Mouse (Mus musculus) left cerebral cortex, postnatal 4 days (tissue): ENCODE measurements around the gene Clic4. TPM values are rescaled to one million over a fixed set of nuclear protein-coding genes. Genes with fewer than 3 reads are reported as not detected.

ENCODE experiments used
- DNase-seq: peaks from one replicate; pipeline ENCODE4 v3.0.0-alpha.2; 2022
- intact Hi-C: fragments of 180-260 bp; cut with DNase I; formaldehyde crosslinking; loops from one replicate; pipeline ENCODE4 v1.15.1; 2025
- total RNA-seq, 2 experiments: library from RNA; stranded (reverse); gene quantifications; 2 replicates each; pipeline ENCODE4 v1.2.3; 2021

Gene Clic4
- total RNA-seq, 2 experiments from 2014 or later = 27.6 to 27.8 TPM

DNA sequence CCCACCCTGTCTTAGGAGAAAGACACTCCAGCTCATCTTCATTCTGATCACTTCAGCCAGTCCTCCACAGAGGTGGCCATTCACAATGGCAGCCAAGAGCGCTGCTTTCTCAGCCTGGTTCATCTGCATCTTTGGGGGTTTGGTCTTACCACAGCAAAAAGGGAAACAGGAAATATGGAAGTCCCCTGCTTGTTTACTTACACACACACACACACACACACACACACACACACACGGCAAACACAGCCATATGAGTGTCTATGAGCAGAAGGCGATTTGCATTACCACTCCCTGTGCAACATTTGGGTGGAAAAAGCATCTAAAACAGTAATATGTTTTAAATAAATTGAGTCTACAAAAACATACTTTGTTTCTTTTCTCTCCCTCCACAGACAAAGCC, 32.3 kb downstream of the Clic4 start:
- no peak for DNase-seq
- intact Hi-C loops = no loop called here

DNA sequence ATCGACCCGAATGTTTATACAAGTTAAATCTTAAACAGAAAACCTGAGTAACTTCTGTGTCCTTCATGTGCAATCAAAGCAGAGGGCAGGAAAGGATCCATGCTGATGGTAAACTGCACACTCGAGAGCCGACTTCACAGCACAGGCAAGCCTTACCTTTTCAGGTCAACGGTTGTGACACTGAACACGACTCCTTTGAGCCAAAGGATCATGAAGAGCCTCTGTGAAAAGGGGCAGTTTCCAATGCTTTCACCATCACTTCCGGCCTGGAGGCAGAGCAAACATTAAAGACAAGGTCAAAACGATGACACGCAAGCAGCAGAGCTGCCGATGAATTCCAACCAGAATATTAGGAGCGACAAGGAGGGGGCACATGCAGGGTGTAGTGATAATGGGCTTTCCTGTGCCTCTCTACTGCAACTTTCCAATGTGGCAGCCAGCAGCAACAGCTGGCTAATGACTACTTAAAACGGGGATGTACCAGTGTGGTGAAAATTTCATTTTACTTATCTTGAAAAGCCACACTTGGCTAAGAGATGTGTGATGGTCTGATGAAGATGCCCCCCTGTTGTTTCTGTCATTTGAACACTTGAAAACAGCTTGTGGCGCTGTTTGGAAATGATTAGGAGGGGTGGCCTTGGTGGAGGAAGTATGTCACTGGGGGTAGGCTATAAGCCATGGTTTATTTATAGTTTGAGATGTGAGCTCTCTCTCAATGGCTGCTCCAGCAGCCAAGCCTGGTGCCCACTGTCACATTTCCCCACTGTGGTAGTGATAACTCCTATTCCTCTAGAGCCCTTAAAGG, 33.7 kb downstream of the Clic4 start:
- DNase-seq = no peak
- intact Hi-C loops = no loop called here

DNA sequence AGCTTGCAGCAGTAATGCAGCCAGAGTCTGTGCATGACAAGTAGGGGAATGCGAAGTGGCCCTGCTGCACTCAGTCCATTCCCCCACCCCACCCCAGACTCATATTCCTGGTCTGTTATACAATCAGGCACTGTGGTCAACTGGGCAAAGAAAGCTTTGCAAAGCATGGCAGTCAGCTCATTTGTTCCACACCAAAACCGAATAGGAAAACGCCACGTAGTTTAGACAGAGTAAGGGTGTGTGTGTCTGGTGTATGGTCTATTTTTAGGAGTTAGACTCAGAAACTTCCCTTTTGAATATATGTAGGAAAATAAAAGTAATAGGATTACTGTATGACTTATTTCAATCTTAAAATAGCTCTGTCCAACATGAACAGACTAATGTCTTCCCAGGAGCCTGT, 36.0 kb downstream of the Clic4 start:
- no peak for DNase-seq

DNA sequence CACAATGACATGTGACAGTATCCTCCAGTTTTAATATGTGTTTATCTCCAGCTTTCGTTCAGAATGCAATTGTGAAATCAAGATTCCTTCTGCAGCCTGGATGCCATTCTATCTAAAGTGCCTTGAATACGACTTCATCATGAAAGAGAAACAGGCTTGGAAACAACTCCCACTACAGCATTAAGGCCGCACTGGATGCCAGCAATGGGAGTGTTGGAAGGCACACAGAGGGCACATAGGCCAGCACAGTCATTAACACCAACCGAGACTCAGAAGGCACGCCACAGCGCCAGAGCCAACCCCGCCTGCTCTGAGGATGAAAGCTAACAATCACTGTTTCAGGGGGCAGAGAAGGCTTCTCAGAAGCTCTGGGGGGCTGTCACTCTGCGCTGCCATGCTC, 37.1 kb downstream of the Clic4 start:
- intact Hi-C loops = no loop called here
- DNase-seq = no peak

More for the DNA sequence above, 36.0 kb downstream of the Clic4 start:
- intact Hi-C loops = no loop called here

DNA sequence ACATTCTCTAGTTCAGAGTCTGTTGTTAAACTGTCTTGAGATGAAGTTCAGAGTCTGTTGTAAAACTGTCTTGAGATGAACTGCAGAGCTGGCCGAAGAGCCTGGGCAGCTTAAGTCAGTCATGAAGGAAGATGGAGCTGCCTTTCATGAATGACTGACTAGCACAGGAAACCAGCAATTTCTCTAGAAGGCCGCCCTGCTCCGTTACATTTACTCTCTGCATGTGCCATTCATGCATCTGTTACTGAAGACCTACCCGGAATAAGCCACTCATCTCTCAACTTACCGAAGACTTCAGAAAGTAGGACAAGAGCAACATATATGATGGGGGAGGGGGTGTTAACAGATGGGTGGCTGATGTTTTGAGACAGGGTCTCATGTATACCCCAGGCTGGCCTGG, 40.1 kb downstream of the Clic4 start:
- intact Hi-C loops = no loop called here
- DNase-seq = no peak

DNA sequence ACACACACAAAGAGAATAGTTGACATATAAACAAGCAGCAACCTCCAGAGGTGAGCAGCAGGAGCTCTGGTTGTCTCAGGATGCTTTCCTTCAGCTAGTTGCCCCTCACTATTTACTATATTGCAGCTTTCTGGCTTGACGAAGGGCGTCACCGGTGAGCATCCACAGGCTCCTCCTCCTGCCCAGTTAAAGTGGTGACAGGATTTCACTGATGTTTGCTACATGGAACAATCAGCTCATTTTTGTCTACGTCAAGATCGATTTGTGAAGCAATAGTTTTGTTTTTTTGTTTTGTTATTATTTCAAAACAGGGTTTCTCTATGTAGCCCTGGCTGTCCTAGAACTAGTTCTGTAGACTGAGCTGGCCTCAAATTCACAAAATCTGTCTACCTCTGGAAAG, 41.1 kb downstream of the Clic4 start:
- intact Hi-C loops = no loop called here

DNA sequence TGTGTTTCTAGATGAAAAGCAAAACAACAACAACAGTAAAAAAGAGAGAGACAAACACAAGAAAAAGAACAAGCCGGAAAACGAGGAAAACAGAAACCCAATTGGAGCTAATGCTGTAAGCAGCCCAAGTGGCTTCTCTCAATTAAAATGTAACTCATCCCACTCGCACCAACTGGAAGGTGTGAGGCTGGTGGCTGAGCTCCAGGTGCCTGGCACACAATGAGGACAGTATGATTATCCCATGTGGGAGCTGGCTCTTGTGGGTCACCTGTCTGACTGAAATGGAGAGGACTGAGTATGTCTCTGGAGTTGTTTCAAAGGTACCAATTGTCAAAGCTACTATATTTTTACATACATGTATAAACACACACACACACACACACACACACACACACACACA, 41.5 kb downstream of the Clic4 start:
- no peak for DNase-seq
- intact Hi-C loops = no loop called here

More for the DNA sequence above, 41.1 kb downstream of the Clic4 start:
- DNase-seq = no peak

DNA sequence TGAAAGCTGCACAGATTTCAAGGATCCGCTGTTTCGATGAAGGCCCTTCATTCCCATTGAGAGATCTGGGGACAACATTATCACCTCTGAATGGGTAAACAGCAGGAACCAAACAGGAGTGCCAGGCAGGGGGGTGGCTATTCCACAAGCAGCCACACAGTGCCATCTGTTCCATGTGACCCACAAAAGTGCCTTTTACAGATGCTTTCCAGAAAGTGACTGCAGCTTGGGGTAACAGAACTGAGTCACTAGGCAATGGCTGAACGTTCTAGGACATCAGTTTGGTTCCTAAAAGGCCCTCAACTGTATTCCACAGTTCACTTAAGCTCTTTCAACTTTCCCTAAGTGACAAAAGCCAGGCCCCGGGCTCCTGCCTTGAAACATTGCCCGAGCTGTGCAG, 42.0 kb downstream of the Clic4 start:
- intact Hi-C loops = no loop called here
- DNase-seq = peak; percentile 19

DNA sequence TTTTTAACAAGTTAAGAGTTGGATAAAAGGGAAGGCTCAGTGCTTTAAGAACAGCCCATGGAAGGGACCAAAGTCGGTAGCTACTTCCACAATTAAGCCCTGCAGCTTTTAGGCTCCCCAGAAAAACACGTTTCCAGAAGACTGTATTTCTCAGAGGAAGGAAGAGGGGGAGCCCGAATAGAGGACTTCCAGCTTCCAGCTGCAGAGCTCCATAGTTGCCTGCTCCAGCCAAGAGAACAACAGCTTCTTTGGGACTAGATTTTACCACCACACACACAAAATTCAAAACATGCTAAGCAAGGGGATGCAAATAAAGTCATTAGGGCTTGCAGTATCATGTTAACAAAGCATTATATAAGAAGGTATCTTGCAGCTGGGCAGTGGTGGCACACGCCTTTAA, 42.7 kb downstream of the Clic4 start:
- intact Hi-C loops = loop anchor here (10.0 kb wide), 1 partner anchor 45 kb away; the partner anchor contains the start of gene Clic4
- DNase-seq = no peak

DNA sequence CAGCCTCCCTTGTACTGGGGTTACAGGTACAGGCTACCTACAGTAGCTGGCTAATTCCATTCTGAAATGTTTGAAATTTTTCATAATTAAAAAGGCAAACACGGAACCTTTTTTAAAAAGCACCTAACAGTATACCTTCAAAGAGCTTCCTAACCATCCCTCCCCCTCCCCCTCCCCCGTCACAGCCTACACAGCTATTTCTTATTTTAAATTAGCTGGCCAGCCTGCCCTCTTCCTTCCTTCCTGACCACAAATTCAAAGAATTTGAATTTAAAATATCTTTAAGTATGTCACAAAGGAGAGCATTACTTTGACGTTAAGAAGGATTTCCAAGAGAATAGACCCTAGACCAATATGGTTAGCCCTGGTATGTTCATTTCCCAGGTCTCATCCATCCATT, 44.5 kb downstream of the Clic4 start:
- intact Hi-C loops = loop anchor here (10.0 kb wide), 1 partner anchor 47 kb away; the partner anchor contains the start of gene Clic4
- DNase-seq = no peak

DNA sequence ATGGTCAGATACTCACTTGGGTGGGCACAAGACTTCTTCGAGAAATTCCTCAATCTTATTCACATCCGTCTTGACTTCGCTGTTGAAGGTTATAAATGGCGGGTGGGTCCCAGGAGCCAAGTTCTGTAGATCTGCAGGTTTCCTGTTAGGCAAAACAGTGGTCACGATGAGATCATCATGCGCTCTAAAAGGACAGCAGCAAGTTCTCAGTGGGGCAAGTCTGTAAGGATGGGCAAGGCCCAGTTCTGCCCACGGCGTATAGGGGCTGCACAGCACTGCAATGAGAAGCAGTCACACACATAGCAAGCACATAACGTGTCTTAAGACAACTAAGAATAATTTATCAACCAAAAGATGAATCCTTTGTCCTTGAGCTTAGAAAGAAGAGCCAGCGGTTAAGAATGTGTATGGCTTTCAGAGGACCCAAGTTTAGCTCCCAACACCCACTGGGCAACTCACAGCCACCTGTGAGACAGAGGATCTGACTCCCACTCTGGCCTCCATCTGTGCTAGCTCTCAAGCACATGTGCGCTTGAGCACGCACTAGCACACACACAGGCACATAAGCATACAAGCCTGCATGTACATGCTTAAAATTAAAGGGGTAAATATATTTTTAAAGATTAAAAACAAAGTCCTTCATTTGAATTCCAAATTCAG, 46.5 kb downstream of the Clic4 start:
- intact Hi-C loops = loop anchor here (10.0 kb wide), 1 partner anchor 49 kb away; the partner anchor contains the start of gene Clic4
- no peak for DNase-seq

DNA sequence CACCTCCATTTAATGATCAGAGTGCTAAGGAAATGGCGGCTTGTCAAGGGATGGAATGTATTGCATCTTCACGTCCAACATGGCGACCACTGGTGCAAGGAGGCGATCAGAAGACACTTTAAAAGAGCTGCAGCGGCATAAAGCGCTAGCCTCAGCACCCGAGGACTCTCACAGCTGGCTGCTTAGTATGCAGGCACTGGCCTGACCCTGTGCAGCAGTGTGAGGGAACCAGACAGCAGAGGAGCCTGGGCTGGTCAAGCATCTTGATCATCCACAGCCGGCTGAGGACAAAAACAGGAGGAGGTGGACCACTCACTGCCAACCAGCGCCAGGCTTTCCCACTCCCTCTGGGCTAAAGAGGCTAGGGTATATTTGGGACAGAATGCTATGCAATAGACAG, 48.8 kb downstream of the Clic4 start:
- intact Hi-C loops = loop anchor here (10.0 kb wide), 1 partner anchor 51 kb away; the partner anchor contains the start of gene Clic4
- DNase-seq = no peak

DNA sequence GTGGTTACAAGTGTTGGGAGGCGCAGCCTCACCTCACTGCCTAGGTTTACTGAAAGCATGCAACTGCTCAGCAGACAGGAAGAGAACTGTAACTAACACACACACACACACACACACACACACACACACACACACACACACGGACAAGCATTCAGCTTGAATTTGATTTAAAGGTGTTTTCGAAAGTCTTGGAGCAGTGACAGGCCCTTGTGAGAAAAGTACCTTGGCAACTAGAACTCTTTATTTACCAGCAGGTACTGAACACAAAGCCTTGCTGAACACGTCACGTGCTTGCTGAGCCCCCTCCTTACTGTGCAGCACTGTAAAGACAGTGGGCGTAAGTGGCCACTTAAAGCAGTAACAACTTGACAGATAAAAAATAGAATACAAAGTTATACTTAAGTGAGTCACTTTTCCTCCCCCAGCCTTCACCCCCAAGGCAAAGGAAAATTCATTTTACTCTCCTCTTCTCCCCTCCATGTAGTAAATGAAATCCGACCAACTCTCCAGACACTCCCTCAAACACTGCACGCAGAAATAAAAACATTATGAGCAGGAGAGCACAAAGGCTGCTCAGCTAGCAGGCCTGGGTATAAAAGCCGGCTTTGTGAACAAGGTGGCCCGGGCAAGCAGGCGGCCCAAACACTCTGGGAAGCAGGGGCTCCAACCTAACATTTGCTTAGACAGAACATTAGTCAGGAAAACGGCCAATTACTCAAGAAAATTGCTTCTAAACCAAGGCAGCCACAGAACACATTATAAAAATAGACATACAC, 50.8 kb downstream of the Clic4 start:
- intact Hi-C loops = loop anchor here (10.0 kb wide), 1 partner anchor 53 kb away; the partner anchor contains the start of gene Clic4

DNA sequence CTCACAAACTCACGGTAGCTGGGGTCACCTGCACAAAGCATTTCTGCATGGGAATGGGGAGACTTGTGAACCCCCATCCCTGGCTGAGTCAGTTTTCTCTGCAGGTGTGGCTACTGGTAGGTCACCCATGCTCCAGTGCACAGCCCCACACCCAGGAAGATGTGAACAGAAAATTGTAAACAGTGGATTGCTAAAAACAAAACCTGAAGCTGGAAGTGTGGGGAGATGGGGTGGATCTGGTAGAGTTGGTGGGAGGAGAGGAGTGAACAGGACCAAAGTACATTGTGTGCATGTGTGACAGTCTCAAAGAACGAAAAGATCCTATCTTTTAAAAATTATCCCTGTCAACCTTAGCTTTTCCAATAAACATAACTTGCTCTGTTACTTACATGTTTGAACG, 52.0 kb downstream of the Clic4 start:
- DNase-seq = no peak
- intact Hi-C loops = loop anchor here (10.0 kb wide), 1 partner anchor 54 kb away; the partner anchor contains the start of gene Clic4

More for the DNA sequence above, 50.8 kb downstream of the Clic4 start:
- no peak for DNase-seq

DNA sequence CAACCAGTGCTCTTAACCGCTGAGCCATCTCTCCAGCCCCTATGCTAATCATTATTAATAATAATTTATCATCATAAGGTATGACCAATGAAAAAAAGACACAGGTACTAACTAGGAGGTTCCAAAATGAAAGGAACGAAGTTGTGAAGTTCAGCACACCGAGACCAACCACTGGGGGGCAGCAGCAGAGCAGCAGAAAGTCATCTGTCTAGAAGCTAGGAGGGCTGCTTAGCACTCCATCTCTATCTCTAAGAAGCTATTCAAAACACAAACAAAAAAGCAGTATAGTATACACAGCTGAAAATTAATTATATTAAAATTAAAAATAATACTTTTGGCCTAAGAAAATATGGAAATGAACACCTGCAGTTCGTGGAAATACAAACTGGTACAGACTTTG, 53.0 kb downstream of the Clic4 start:
- intact Hi-C loops = loop anchor here (5.0 to 10.0 kb wide), 2 partner anchors 55 to 98 kb away; partner anchors contain the start of gene Clic4
- DNase-seq = peak; percentile 81

DNA sequence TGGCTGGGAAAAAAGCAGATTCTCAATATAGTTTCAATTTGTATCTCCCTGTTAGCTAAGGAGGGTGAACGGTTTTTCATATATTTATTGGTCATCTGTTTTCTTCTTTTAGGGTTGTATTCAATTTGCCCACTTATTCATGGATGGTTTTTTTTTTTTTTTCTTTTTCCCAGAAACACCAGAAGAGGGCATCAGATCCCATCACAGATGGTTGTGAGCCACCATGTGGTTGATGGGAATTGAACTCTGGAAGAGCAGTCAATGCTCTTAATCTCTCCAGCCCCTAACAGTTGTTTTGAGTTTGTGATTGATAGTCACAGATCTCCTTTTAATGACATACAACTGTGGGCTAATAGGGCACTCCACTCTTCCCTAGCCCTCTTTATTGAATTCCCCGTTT, 62.8 kb downstream of the Clic4 start:
- DNase-seq = no peak
- intact Hi-C loops = loop anchor here (10.0 kb wide), 1 partner anchor 145 kb away; no protein-coding TSS in a partner anchor

DNA sequence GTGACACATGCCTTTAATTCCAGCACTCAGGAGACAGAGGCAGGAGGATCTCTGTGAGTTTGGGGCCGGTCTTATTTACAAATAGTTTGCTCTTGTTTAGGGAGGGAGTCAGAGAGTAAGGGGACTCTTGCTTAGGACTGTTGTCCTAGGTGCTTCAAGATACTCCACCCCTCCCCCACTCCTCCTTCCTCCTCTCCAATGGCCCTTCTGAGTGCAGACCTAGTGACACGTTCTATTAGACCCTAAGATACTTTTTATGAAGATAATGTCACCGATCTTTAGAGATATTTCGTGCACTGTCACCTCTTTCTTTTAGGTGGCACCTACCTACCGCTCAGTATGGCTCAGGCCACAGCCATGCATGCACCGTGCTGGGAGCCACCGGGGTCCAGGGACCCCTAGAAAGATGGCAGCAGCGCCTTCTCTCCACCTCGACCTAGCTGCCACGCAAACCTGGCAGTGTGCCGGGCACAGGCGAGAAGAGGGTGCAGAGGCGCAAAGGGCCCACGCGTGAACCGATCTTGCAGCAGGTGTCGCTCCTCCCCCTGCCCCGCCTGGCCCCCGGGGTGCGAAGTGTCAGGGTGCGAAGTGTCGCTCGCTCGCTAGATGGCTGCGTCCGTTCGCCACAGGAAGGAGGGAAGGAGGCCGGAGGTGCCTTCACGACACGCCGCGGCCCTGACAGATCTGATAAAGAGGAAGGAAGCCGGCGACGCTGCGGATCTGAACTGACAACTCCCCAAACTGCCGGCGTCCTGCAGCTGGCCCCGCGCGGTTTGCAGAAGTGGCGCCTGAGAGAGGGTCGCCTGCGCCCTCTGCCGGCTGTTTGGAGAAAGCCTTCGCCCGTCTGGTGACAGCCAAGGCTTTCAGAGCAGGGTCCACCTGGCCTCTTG, 66.7 kb downstream of the Clic4 start:
- intact Hi-C loops = loop anchor here (2.0 to 10.0 kb wide), 2 partner anchors 141 to 259 kb away; no protein-coding TSS in a partner anchor

DNA sequence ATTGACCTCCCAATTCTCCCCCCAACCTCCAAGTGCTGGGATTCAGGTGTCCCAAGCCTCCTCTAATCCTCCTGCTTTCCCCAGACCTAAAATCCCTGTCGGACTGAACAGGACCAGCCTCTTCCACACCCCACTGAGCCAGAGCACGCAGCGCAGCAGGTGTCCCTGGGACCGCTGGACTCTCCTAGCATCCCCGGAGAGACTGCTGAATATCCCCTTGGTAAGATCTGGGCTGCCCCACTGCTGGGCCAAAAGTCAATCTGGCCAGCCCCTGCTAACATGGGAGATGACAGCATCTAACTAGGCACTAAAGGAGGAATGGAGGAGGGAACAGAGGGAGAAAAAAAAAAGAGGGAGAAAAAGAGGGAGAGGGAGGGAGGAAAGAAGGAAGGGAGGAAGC, 67.4 kb downstream of the Clic4 start:
- no peak for DNase-seq
- intact Hi-C loops = loop anchor here (10.0 kb wide), 1 partner anchor 140 kb away; no protein-coding TSS in a partner anchor

More for the DNA sequence above, 66.7 kb downstream of the Clic4 start:
- DNase-seq = peak; percentile 88

DNA sequence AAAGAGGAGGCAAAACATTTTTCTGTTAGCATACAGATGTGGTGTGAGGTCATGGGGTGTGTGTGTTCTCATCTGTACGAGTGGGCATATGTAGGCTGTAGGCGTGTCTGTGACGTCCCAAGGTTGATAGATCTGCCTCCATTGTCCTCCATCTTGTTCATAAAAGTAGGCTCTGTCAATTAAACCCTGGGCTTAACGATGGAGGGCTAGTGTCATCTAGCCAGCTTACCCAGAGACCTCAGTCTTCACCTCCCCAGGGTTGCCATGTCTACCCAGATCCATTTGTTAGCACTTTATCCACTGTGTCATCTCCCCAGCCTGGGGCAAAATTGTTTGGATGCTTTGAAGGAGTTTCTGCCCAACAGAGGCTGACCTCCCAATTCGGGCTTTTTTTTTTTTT, 67.9 kb downstream of the Clic4 start:
- no peak for DNase-seq
- intact Hi-C loops = loop anchor here (10.0 kb wide), 1 partner anchor 140 kb away; no protein-coding TSS in a partner anchor
